Mouse (Mus musculus) right cerebral cortex, postnatal 4 days (tissue): Measurements from ENCODE around the gene Prss42.

Source experiments
- DNase-seq: peaks from one replicate; pipeline ENCODE4 v3.0.0-alpha.2; 2022

Gene Prss42

GRCm38 (mm10) chr9:110797866-110798265 lies at the start of gene Prss42:
Gene Prss42 (plus strand): TSS chr9:110798166.
- DNase-seq, result no peak

- no peak for DNase-seq
These were observed 49.5 kb upstream of the Prss42 start for GRCm38 (mm10) chr9:110748451-110748850.

GRCm38 (mm10) chr9:110750404-110751187 lies 47.4 kb upstream of the Prss42 start:
- no peak for DNase-seq

- DNase-seq, result no peak
These were observed 46.6 kb upstream of the Prss42 start for GRCm38 (mm10) chr9:110751412-110751811.

GRCm38 (mm10) chr9:110752917-110753435 lies 45.0 kb upstream of the Prss42 start:
- DNase-seq, result no peak

- DNase-seq, result no peak
These were observed 44.2 kb upstream of the Prss42 start for GRCm38 (mm10) chr9:110753773-110754172.

GRCm38 (mm10) chr9:110757816-110758215 lies 40.1 kb upstream of the Prss42 start:
- DNase-seq, result no peak

GRCm38 (mm10) chr9:110758605-110759004 lies 39.4 kb upstream of the Prss42 start:
- DNase-seq, result peak; percentile 35

GRCm38 (mm10) chr9:110759265-110759664 lies 38.7 kb upstream of the Prss42 start:
- DNase-seq, result peak; percentile 35

- no peak for DNase-seq
These were observed 37.1 kb upstream of the Prss42 start for GRCm38 (mm10) chr9:110760886-110761285.

- no peak for DNase-seq
These were observed 35.2 kb upstream of the Prss42 start for GRCm38 (mm10) chr9:110762763-110763162.

- no peak for DNase-seq
These were observed 34.6 kb upstream of the Prss42 start for GRCm38 (mm10) chr9:110763405-110763804.

GRCm38 (mm10) chr9:110772336-110772735 lies 25.6 kb upstream of the Prss42 start:
- DNase-seq, result no peak

GRCm38 (mm10) chr9:110774403-110775268 lies 23.3 kb upstream of the Prss42 start:
- DNase-seq, result no peak

GRCm38 (mm10) chr9:110775269-110776022 lies 22.5 kb upstream of the Prss42 start:
- no peak for DNase-seq

GRCm38 (mm10) chr9:110778100-110778499 lies 19.9 kb upstream of the Prss42 start:
- no peak for DNase-seq

- DNase-seq, result no peak
These were observed 19.4 kb upstream of the Prss42 start for GRCm38 (mm10) chr9:110778559-110778958.

- no peak for DNase-seq
These were observed 18.6 kb upstream of the Prss42 start for GRCm38 (mm10) chr9:110779242-110779913.

GRCm38 (mm10) chr9:110781256-110781721 lies 16.7 kb upstream of the Prss42 start:
- peak; percentile 99 for DNase-seq

GRCm38 (mm10) chr9:110781731-110782130 lies 16.2 kb upstream of the Prss42 start:
- peak; percentile 77 for DNase-seq

- no peak for DNase-seq
These were observed 14.4 kb upstream of the Prss42 start for GRCm38 (mm10) chr9:110783611-110784010.

- no peak for DNase-seq
These were observed 9.8 kb upstream of the Prss42 start for GRCm38 (mm10) chr9:110788169-110788568.
